7 mouse cellular contexts compared by ENCODE assay signal in genomic region chr11:103133456-103134185, GRCm38 (mm10). TPM values are rescaled to one million over a fixed set of nuclear protein-coding genes. Genes with fewer than 3 reads are reported as not detected.
DNase-seq lines count a peak whose midpoint lies in the region; ATAC-seq and TF ChIP-seq lines count a peak whose summit lies in the region.

No protein-coding gene starts in this region.

- no peak for TF ChIP-seq CTCF in midbrain, postnatal 0 days (IDR thresholded peaks at IDR 0.05)

- H3K9ac ChIP-seq in neural tube, embryonic 11.5 days (ENCODE audit: low read length): peak overlapping the region; percentile 49
- peak overlapping the region; percentile 50 for H3K9ac ChIP-seq in embryonic facial prominence, embryonic 11.5 days (replicated peaks; ENCODE audit: low read length)
- peak overlapping the region; percentile 39 for H3K9ac ChIP-seq in hindbrain, embryonic 14.5 days
- peak overlapping the region; percentile 48; the same call in 1 of the 2 replicates for H3K9ac ChIP-seq in midbrain, postnatal 0 days (replicated peaks; ENCODE audit: low read length, poor library complexity, severe bottlenecking)

- no peaks in the 10 kb centered on the region for H3K27me3 ChIP-seq in neural tube, embryonic 11.5 days (ENCODE audit: control insufficient read depth, insufficient read depth, low read length)
- no peaks in the 10 kb centered on the region for H3K27me3 ChIP-seq in embryonic facial prominence, embryonic 11.5 days (ENCODE audit: control insufficient read depth, insufficient read depth, low read length)
- no peaks in the 10 kb centered on the region for H3K27me3 ChIP-seq in hindbrain, embryonic 14.5 days (ENCODE audit: control insufficient read depth, insufficient read depth, low read length)
- no peaks in the 10 kb centered on the region for H3K27me3 ChIP-seq in midbrain, postnatal 0 days (ENCODE audit: insufficient read depth, low read length)

- peaks cover 11% of the 10 kb centered on the region; the same call in 1 of the 2 replicates for H3K4me1 ChIP-seq in neural tube, embryonic 11.5 days (ENCODE audit: control insufficient read depth, insufficient read depth, low read length)
- H3K4me1 ChIP-seq in embryonic facial prominence, embryonic 11.5 days (ENCODE audit: control insufficient read depth, insufficient read depth, low read length): peaks cover 4% of the 10 kb centered on the region
- peaks cover 37% of the 10 kb centered on the region for H3K4me1 ChIP-seq in hindbrain, embryonic 14.5 days (replicated peaks; ENCODE audit: control insufficient read depth, insufficient read depth, low read length)
- 0 out of 2 replicates have a peak, but pooled peaks cover 7% of the 10 kb centered on the region for H3K4me1 ChIP-seq in midbrain, postnatal 0 days (ENCODE audit: insufficient read depth, low read length)

- peak overlapping the region; percentile 31 for H3K4me2 ChIP-seq in neural tube, embryonic 11.5 days (ENCODE audit: low read depth)
- peak overlapping the region; percentile 51 for H3K4me2 ChIP-seq in embryonic facial prominence, embryonic 11.5 days (ENCODE audit: low read depth, low read length)
- peak overlapping the region; percentile 49 for H3K4me2 ChIP-seq in hindbrain, embryonic 14.5 days (replicated peaks)
- peak overlapping the region; percentile 43 for H3K4me2 ChIP-seq in midbrain, postnatal 0 days (ENCODE audit: low read depth, low read length, poor library complexity, severe bottlenecking)

- H3K9me3 ChIP-seq in neural tube, embryonic 11.5 days (ENCODE audit: control insufficient read depth, low read length): no peaks in the 10 kb centered on the region
- H3K9me3 ChIP-seq in embryonic facial prominence, embryonic 11.5 days (replicated peaks; ENCODE audit: control insufficient read depth, low read length): no peaks in the 10 kb centered on the region
- H3K9me3 ChIP-seq in hindbrain, embryonic 14.5 days (ENCODE audit: control insufficient read depth, low read length): no peaks in the 10 kb centered on the region
- H3K9me3 ChIP-seq in midbrain, postnatal 0 days (ENCODE audit: low read length): no peaks in the 10 kb centered on the region

- intact Hi-C loops in left cerebral cortex, postnatal 14 days (cut with DNase I): no loop called here

- no peak for DNase-seq in neural tube, embryonic 11.5 days (ENCODE audit: low spot score)
- DNase-seq in neural tube, embryonic 10.5 days (ENCODE audit: extremely low spot score, low spot score): no peak
- DNase-seq in embryonic facial prominence, embryonic 11.5 days (ENCODE audit: low spot score): no peak
- no peak for DNase-seq in hindbrain, embryonic 14.5 days (ENCODE audit: low spot score)
- DNase-seq in midbrain, postnatal 0 days (ENCODE audit: low spot score): no peak
- no peak for DNase-seq in left cerebral cortex, postnatal 14 days (ENCODE audit: low spot score in 2 of 2)
- no peak for DNase-seq in left cerebral cortex, adult 11 months (ENCODE audit: low spot score)

- ATAC-seq in neural tube, embryonic 11.5 days (ENCODE audit: insufficient read depth, low FRiP score, low TSS enrichment): no peak
- ATAC-seq in embryonic facial prominence, embryonic 11.5 days (replicated peaks; ENCODE audit: insufficient number of reproducible peaks, low FRiP score, low TSS enrichment, low read depth): no peak; the same call in 1 of the 2 replicates
- ATAC-seq in hindbrain, embryonic 14.5 days (ENCODE audit: low FRiP score): peak; percentile 5; the same call in 1 of the 2 replicates
- ATAC-seq in midbrain, postnatal 0 days (ENCODE audit: low FRiP score): no peak; the same call in 1 of the 2 replicates

- H3K4me3 ChIP-seq in neural tube, embryonic 11.5 days (ENCODE audit: low read depth, low read length): peak overlapping the region; percentile 12; the same call in 1 of the 2 replicates
- peak overlapping the region; percentile 26 for H3K4me3 ChIP-seq in embryonic facial prominence, embryonic 11.5 days (ENCODE audit: low read depth, low read length)
- peak overlapping the region; percentile 93 for H3K4me3 ChIP-seq in hindbrain, embryonic 14.5 days (replicated peaks; ENCODE audit: low read length)
- H3K4me3 ChIP-seq in midbrain, postnatal 0 days (ENCODE audit: low read depth, low read length): peak overlapping the region; percentile 14

- no peaks in the 10 kb centered on the region for H3K36me3 ChIP-seq in neural tube, embryonic 11.5 days (ENCODE audit: control insufficient read depth, insufficient read depth, low read length)
- H3K36me3 ChIP-seq in embryonic facial prominence, embryonic 11.5 days (replicated peaks; ENCODE audit: control insufficient read depth, insufficient read depth, low read depth, low read length): no peaks in the 10 kb centered on the region; the same call in 1 of the 2 replicates
- H3K36me3 ChIP-seq in hindbrain, embryonic 14.5 days (replicated peaks; ENCODE audit: control insufficient read depth, insufficient read depth): peaks cover 2% of the 10 kb centered on the region; the same call in 1 of the 2 replicates
- peaks cover 5% of the 10 kb centered on the region for H3K36me3 ChIP-seq in midbrain, postnatal 0 days (ENCODE audit: insufficient read depth, low read length)

- 60% methylated on average over 6 of the region's 6 CpGs for WGBS in neural tube, embryonic 11.5 days
- WGBS in embryonic facial prominence, embryonic 11.5 days: 58% methylated on average over 6 of the region's 6 CpGs
- 59% methylated on average over 6 of the region's 6 CpGs for WGBS in hindbrain, embryonic 14.5 days
- WGBS in midbrain, postnatal 0 days: 49% methylated on average over 6 of the region's 6 CpGs

- no peak overlapping the region; the same call in 1 of the 2 replicates for H3K27ac ChIP-seq in neural tube, embryonic 11.5 days (ENCODE audit: low read depth, low read length)
- 0 out of 2 replicates have a peak overlapping the region, but pooled peaks have one; percentile 36 for H3K27ac ChIP-seq in embryonic facial prominence, embryonic 11.5 days (replicated peaks; ENCODE audit: low read depth, low read length)
- peak overlapping the region; percentile 75 for H3K27ac ChIP-seq in hindbrain, embryonic 14.5 days
- peak overlapping the region; percentile 79 for H3K27ac ChIP-seq in midbrain, postnatal 0 days (ENCODE audit: low read depth, low read length)

RNA-seq across cellular contexts. Expression of gene Hexim2, which starts 1.4 kb away (rescaled TPM):
- 5.8 and 7.5 TPM in 2 replicates for polyA plus RNA-seq in neural tube, embryonic 11.5 days (2014; fragmentation: Nextera tagmentation; extraction: Ambion mirVana)
- polyA plus RNA-seq in embryonic facial prominence, embryonic 11.5 days (2014; fragmentation: Nextera tagmentation; extraction: Ambion mirVana): 7.1 and 8.3 TPM in 2 replicates
- 20.9 and 24.2 TPM in 2 replicates for polyA plus RNA-seq in hindbrain, embryonic 14.5 days (2014; fragmentation: Nextera tagmentation; extraction: Ambion mirVana)
- 46.3 and 57.8 TPM in 2 replicates for total RNA-seq in midbrain, postnatal 0 days (2014; rRNA removed)
- 38.0 and 40.5 TPM in 2 replicates for polyA plus RNA-seq in midbrain, postnatal 0 days (2015; fragmentation: Nextera tagmentation; extraction: Ambion mirVana)
- 10 to 100 TPM; 15.4 TPM for total RNA-seq in left cerebral cortex, postnatal 14 days (2021)

RNA-seq across cellular contexts. Expression of gene Hexim1, which starts 17.6 kb away (rescaled TPM):
- polyA plus RNA-seq in neural tube, embryonic 11.5 days (2014; fragmentation: Nextera tagmentation; extraction: Ambion mirVana): 3.6 and 3.9 TPM in 2 replicates
- polyA plus RNA-seq in embryonic facial prominence, embryonic 11.5 days (2014; fragmentation: Nextera tagmentation; extraction: Ambion mirVana): 5.3 and 5.6 TPM in 2 replicates
- 5.3 and 5.6 TPM in 2 replicates for polyA plus RNA-seq in hindbrain, embryonic 14.5 days (2014; fragmentation: Nextera tagmentation; extraction: Ambion mirVana)
- total RNA-seq in midbrain, postnatal 0 days (2014; rRNA removed): 15.5 and 19.1 TPM in 2 replicates
- 3.2 and 4.5 TPM in 2 replicates for polyA plus RNA-seq in midbrain, postnatal 0 days (2015; fragmentation: Nextera tagmentation; extraction: Ambion mirVana)
- total RNA-seq in left cerebral cortex, postnatal 14 days (2021): 10 to 100 TPM; 43.7 to 45.4 TPM

RNA-seq across cellular contexts. Expression of gene Acbd4, which starts 32.1 kb away (rescaled TPM):
- polyA plus RNA-seq in neural tube, embryonic 11.5 days (2014; fragmentation: Nextera tagmentation; extraction: Ambion mirVana): 4.4 and 6.4 TPM in 2 replicates
- polyA plus RNA-seq in embryonic facial prominence, embryonic 11.5 days (2014; fragmentation: Nextera tagmentation; extraction: Ambion mirVana): 6.4 and 7.8 TPM in 2 replicates
- polyA plus RNA-seq in hindbrain, embryonic 14.5 days (2014; fragmentation: Nextera tagmentation; extraction: Ambion mirVana): 8.3 and 10.6 TPM in 2 replicates
- 21.8 and 22.9 TPM in 2 replicates for total RNA-seq in midbrain, postnatal 0 days (2014; rRNA removed)
- polyA plus RNA-seq in midbrain, postnatal 0 days (2015; fragmentation: Nextera tagmentation; extraction: Ambion mirVana): 17.5 and 21.8 TPM in 2 replicates
- 10 to 100 TPM; 71.3 to 71.5 TPM for total RNA-seq in left cerebral cortex, postnatal 14 days (2021)

RNA-seq across cellular contexts. Expression of gene Plcd3, which starts 32.2 kb away (rescaled TPM):
- polyA plus RNA-seq in neural tube, embryonic 11.5 days (2014; fragmentation: Nextera tagmentation; extraction: Ambion mirVana): 0.80 and 0.90 TPM in 2 replicates
- 0.87 and 1.1 TPM in 2 replicates for polyA plus RNA-seq in embryonic facial prominence, embryonic 11.5 days (2014; fragmentation: Nextera tagmentation; extraction: Ambion mirVana)
- 1.7 and 1.9 TPM in 2 replicates for polyA plus RNA-seq in hindbrain, embryonic 14.5 days (2014; fragmentation: Nextera tagmentation; extraction: Ambion mirVana)
- 9.4 and 9.7 TPM in 2 replicates for total RNA-seq in midbrain, postnatal 0 days (2014; rRNA removed)
- polyA plus RNA-seq in midbrain, postnatal 0 days (2015; fragmentation: Nextera tagmentation; extraction: Ambion mirVana): 4.7 and 4.9 TPM in 2 replicates
- 10 to 100 TPM; 14.1 to 14.7 TPM for total RNA-seq in left cerebral cortex, postnatal 14 days (2021)

RNA-seq across cellular contexts. Expression of gene Fmnl1, which starts 37.3 kb away (rescaled TPM):
- polyA plus RNA-seq in neural tube, embryonic 11.5 days (2014; fragmentation: Nextera tagmentation; extraction: Ambion mirVana): 0.78 and 1.2 TPM in 2 replicates
- 0.70 and 0.72 TPM in 2 replicates for polyA plus RNA-seq in embryonic facial prominence, embryonic 11.5 days (2014; fragmentation: Nextera tagmentation; extraction: Ambion mirVana)
- polyA plus RNA-seq in hindbrain, embryonic 14.5 days (2014; fragmentation: Nextera tagmentation; extraction: Ambion mirVana): 6.1 and 8.0 TPM in 2 replicates
- 12.0 and 14.3 TPM in 2 replicates for total RNA-seq in midbrain, postnatal 0 days (2014; rRNA removed)
- 7.3 and 9.5 TPM in 2 replicates for polyA plus RNA-seq in midbrain, postnatal 0 days (2015; fragmentation: Nextera tagmentation; extraction: Ambion mirVana)
- total RNA-seq in left cerebral cortex, postnatal 14 days (2021): 100 to 1,000 TPM; 132 to 143 TPM

Comparison
In these comparisons a context has a peak if more than half of its experiments do, and no peak if none do; other contexts are left out.
1. H3K4me3 ChIP-seq: peak in every context shown above with its lines; median percentile 93 in hindbrain, embryonic 14.5 days; 26 in embryonic facial prominence, embryonic 11.5 days; 14 in midbrain, postnatal 0 days; 12 in neural tube, embryonic 11.5 days.